Mouse (Mus musculus): Measurements from ENCODE around the gene Gm44503. TPM values are rescaled to one million over a fixed set of nuclear protein-coding genes. Genes with fewer than 3 reads are reported as not detected.
A peak's percentile ranks its signal among the peaks of the same experiment; 100 is the strongest.

Gm44503 gene
- total and polyA plus RNA-seq, 2 experiments from 2014 or later: not detected

DNA sequence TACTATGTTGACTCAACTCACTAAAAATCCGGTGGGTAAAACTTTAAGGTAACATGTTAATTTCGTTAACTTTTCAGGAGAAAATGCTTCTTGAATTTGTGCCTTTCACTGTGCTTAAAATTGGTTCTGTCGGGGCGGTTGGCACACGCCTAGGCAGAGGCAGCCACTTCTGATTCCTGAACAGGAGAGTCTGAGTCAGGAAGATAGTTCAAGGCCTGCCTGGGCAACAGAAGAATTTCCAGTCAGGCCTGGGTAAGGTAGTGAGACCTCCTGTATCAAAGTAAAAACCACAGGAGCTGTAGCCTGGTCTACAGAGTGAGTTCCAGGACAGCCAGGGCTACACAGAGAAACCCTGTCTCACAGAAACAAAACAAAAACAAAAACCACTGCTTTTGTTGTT, 33.9 kb downstream of the Gm44503 start:
- Histone ChIP-seq H3K4me2 (ENCODE audit: low read depth, low read length, poor library complexity, severe bottlenecking) (no peak overlapping the region), H3K4me1 (ENCODE audit: insufficient read depth, low read length) (no peaks in the 10 kb centered on the region), H3K36me3 (ENCODE audit: insufficient read depth, low read length) (no peaks in the 10 kb centered on the region), H3K27ac (ENCODE audit: low read depth, low read length) (no peak overlapping the region), H3K9ac (replicated peaks; ENCODE audit: low read length, poor library complexity, severe bottlenecking) (no peak overlapping the region), H3K4me3 (ENCODE audit: low read depth, low read length) (no peak overlapping the region), H3K27me3 (ENCODE audit: insufficient read depth, low read length) (no peaks in the 10 kb centered on the region), H3K9me3 (ENCODE audit: low read length) (no peaks in the 10 kb centered on the region)
- ATAC-seq (ENCODE audit: low FRiP score) (no peak), DNase-seq (ENCODE audit: low spot score) (no peak)
- no peak for TF ChIP-seq CTCF (IDR thresholded peaks at IDR 0.05)
- 95% methylated on average over 5 of the region's 5 CpGs for WGBS

GRCm38 (mm10) chr9:72996167-72996566, 37.5 kb downstream of the Gm44503 start:
- Histone ChIP-seq H3K4me1 (ENCODE audit: insufficient read depth, low read length) (no peaks in the 10 kb centered on the region), H3K36me3 (ENCODE audit: insufficient read depth, low read length) (0 out of 2 replicates have a peak, but pooled peaks cover 3% of the 10 kb centered on the region), H3K4me2 (ENCODE audit: low read depth, low read length, poor library complexity, severe bottlenecking) (no peak overlapping the region), H3K27ac (ENCODE audit: low read depth, low read length) (no peak overlapping the region), H3K9ac (replicated peaks; ENCODE audit: low read length, poor library complexity, severe bottlenecking) (no peak overlapping the region), H3K27me3 (ENCODE audit: insufficient read depth, low read length) (no peaks in the 10 kb centered on the region), H3K4me3 (ENCODE audit: low read depth, low read length) (no peak overlapping the region), H3K9me3 (ENCODE audit: low read length) (no peaks in the 10 kb centered on the region)
- no peak for TF ChIP-seq CTCF (IDR thresholded peaks at IDR 0.05)
- ATAC-seq (ENCODE audit: low FRiP score) (no peak), DNase-seq (ENCODE audit: low spot score) (no peak)

DNA sequence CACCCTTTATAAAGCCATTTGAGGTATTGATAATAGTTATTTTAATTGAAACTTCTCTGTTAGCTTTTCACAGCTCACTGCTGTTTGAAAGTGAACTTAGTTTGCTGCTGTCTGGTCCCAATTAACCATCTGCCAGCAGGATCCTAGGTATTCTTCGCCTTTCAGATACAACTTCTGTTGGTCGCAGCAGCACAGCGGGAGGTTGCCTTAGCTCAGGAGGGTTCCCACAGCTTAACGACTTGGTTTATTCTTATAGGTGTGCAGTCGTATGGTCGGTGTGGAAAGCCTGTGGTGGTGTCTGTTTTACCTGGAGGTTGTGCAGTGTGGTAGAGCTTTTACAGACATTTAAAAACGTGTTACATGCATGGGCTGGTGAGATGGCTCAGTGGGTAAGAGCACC, 38.2 kb downstream of the Gm44503 start:
- DNase-seq (ENCODE audit: low spot score) (no peak), ATAC-seq (ENCODE audit: low FRiP score) (no peak)
- Histone ChIP-seq H3K27me3 (ENCODE audit: insufficient read depth, low read length) (no peaks in the 10 kb centered on the region), H3K27ac (ENCODE audit: low read depth, low read length) (no peak overlapping the region), H3K4me3 (ENCODE audit: low read depth, low read length) (no peak overlapping the region), H3K4me1 (ENCODE audit: insufficient read depth, low read length) (no peaks in the 10 kb centered on the region), H3K4me2 (ENCODE audit: low read depth, low read length, poor library complexity, severe bottlenecking) (no peak overlapping the region), H3K9me3 (ENCODE audit: low read length) (no peaks in the 10 kb centered on the region), H3K9ac (replicated peaks; ENCODE audit: low read length, poor library complexity, severe bottlenecking) (no peak overlapping the region), H3K36me3 (ENCODE audit: insufficient read depth, low read length) (peaks cover 7% of the 10 kb centered on the region; the same call in 1 of the 2 replicates)
- no peak for TF ChIP-seq CTCF (IDR thresholded peaks at IDR 0.05)
- 60% methylated on average over 7 of the region's 7 CpGs for WGBS

DNA sequence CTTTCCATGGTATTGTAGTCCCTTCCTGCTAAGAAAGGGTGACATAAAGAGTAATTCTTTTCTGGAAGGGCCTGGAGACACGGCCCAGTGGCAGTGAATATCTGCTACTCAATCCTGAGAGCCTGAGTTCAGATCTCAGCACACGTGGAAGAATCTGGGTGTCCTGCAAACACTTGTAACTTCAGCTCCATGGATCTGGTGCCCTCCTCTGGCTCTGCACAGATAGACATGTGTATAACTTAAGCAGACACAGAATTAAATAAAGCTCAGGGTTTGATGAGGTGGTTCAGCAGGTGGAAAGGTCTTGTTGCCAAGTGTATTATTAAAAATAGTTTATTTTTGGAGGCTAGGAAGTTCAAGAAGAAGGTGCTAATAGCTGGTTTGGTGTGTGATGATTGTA, 41.8 kb downstream of the Gm44503 start:
- no peak for ATAC-seq (ENCODE audit: low FRiP score)
- H3K9ac ChIP-seq (replicated peaks; ENCODE audit: low read length, poor library complexity, severe bottlenecking): no peak overlapping the region
- no peak overlapping the region for H3K27ac ChIP-seq (ENCODE audit: low read depth, low read length)
- peaks cover 31% of the 10 kb centered on the region for H3K36me3 ChIP-seq (ENCODE audit: insufficient read depth, low read length)
- no peaks in the 10 kb centered on the region for H3K27me3 ChIP-seq (ENCODE audit: insufficient read depth, low read length)
- peak; percentile 39 for TF ChIP-seq CTCF (IDR thresholded peaks at IDR 0.05)
- H3K4me3 ChIP-seq (ENCODE audit: low read depth, low read length): no peak overlapping the region
- DNase-seq (ENCODE audit: low spot score): no peak
- H3K4me1 ChIP-seq (ENCODE audit: insufficient read depth, low read length): no peaks in the 10 kb centered on the region
- 71% methylated on average over 2 of the region's 2 CpGs for WGBS
- no peak overlapping the region for H3K4me2 ChIP-seq (ENCODE audit: low read depth, low read length, poor library complexity, severe bottlenecking)
- H3K9me3 ChIP-seq (ENCODE audit: low read length): no peaks in the 10 kb centered on the region

GRCm38 (mm10) chr9:73001314-73002011, 42.8 kb downstream of the Gm44503 start:
- H3K4me2 ChIP-seq (ENCODE audit: low read depth, low read length, poor library complexity, severe bottlenecking): no peak overlapping the region
- no peak for TF ChIP-seq CTCF (IDR thresholded peaks at IDR 0.05)
- ATAC-seq (ENCODE audit: low FRiP score): no peak
- no peak overlapping the region for H3K4me3 ChIP-seq (ENCODE audit: low read depth, low read length)
- no peaks in the 10 kb centered on the region for H3K27me3 ChIP-seq (ENCODE audit: insufficient read depth, low read length)
- no peak overlapping the region for H3K9ac ChIP-seq (replicated peaks; ENCODE audit: low read length, poor library complexity, severe bottlenecking)
- no peaks in the 10 kb centered on the region for H3K4me1 ChIP-seq (ENCODE audit: insufficient read depth, low read length)
- H3K27ac ChIP-seq (ENCODE audit: low read depth, low read length): no peak overlapping the region
- peaks cover 36% of the 10 kb centered on the region for H3K36me3 ChIP-seq (ENCODE audit: insufficient read depth, low read length)
- DNase-seq (ENCODE audit: low spot score): no peak
- WGBS: 86% methylated on average over 13 of the region's 13 CpGs
- H3K9me3 ChIP-seq (ENCODE audit: low read length): no peaks in the 10 kb centered on the region

GRCm38 (mm10) chr9:73002177-73002576, 43.5 kb downstream of the Gm44503 start:
- no peaks in the 10 kb centered on the region for H3K4me1 ChIP-seq (ENCODE audit: insufficient read depth, low read length)
- no peaks in the 10 kb centered on the region for H3K27me3 ChIP-seq (ENCODE audit: insufficient read depth, low read length)
- H3K4me2 ChIP-seq (ENCODE audit: low read depth, low read length, poor library complexity, severe bottlenecking): no peak overlapping the region
- ATAC-seq (ENCODE audit: low FRiP score) (no peak), DNase-seq (ENCODE audit: low spot score) (no peak)
- no peaks in the 10 kb centered on the region for H3K9me3 ChIP-seq (ENCODE audit: low read length)
- H3K27ac ChIP-seq (ENCODE audit: low read depth, low read length): no peak overlapping the region
- H3K4me3 ChIP-seq (ENCODE audit: low read depth, low read length): no peak overlapping the region
- WGBS: 64% methylated on average over 3 of the region's 3 CpGs
- H3K9ac ChIP-seq (replicated peaks; ENCODE audit: low read length, poor library complexity, severe bottlenecking): no peak overlapping the region
- no peak for TF ChIP-seq CTCF (IDR thresholded peaks at IDR 0.05)
- H3K36me3 ChIP-seq (ENCODE audit: insufficient read depth, low read length): peaks cover 42% of the 10 kb centered on the region
